In genomic region chr2:169008333-169008732, GRCm38 (mm10) we compare ENCODE assay signal across 12 mouse cellular contexts. TPM values are rescaled to one million over a fixed set of nuclear protein-coding genes. Genes with fewer than 3 reads are reported as not detected.
A peak's percentile ranks its signal among the peaks of the same experiment; 100 is the strongest.
DNase-seq lines count a peak whose midpoint lies in the region; ATAC-seq and TF ChIP-seq lines count a peak whose summit lies in the region.
"Had no signal": no experiment of that assay in that cellular context is flagged by ENCODE, and none has a peak within 500 bp of the region (broad histone marks: within the 10 kb centered on the region; RNA-seq: fewer than 3 reads in every experiment).

No protein-coding gene starts in this region.

- H3K9me3 ChIP-seq in hindbrain, embryonic 13.5 days, result no peaks in the 10 kb centered on the region
- no peaks in the 10 kb centered on the region for H3K9me3 ChIP-seq in hindbrain, postnatal 0 days (ENCODE audit: low read length)
- H3K9me3 ChIP-seq in lung, embryonic 16.5 days (ENCODE audit: control insufficient read depth, low read length), result no peaks in the 10 kb centered on the region
- H3K9me3 ChIP-seq in embryonic facial prominence, embryonic 14.5 days (ENCODE audit: control insufficient read depth, low read length), result no peaks in the 10 kb centered on the region
- no peaks in the 10 kb centered on the region for H3K9me3 ChIP-seq in limb, embryonic 15.5 days

- no peaks in the 10 kb centered on the region for H3K36me3 ChIP-seq in hindbrain, embryonic 13.5 days
- no peaks in the 10 kb centered on the region for H3K36me3 ChIP-seq in hindbrain, postnatal 0 days (ENCODE audit: insufficient read depth, low read length)
- no peaks in the 10 kb centered on the region for H3K36me3 ChIP-seq in lung, embryonic 16.5 days (ENCODE audit: control insufficient read depth, insufficient read depth, low read length)
- H3K36me3 ChIP-seq in embryonic facial prominence, embryonic 14.5 days (ENCODE audit: control insufficient read depth, insufficient read depth, low read length), result no peaks in the 10 kb centered on the region
- no peaks in the 10 kb centered on the region for H3K36me3 ChIP-seq in limb, embryonic 15.5 days

- peaks cover 29% of the 10 kb centered on the region for H3K4me1 ChIP-seq in hindbrain, embryonic 13.5 days (replicated peaks)
- no peaks in the 10 kb centered on the region for H3K4me1 ChIP-seq in hindbrain, postnatal 0 days (ENCODE audit: insufficient read depth, low read length)
- no peaks in the 10 kb centered on the region for H3K4me1 ChIP-seq in lung, embryonic 16.5 days (replicated peaks; ENCODE audit: control insufficient read depth, insufficient read depth, low read length)
- H3K4me1 ChIP-seq in embryonic facial prominence, embryonic 14.5 days (ENCODE audit: control insufficient read depth, insufficient read depth, low read length), result no peaks in the 10 kb centered on the region
- H3K4me1 ChIP-seq in limb, embryonic 15.5 days, result peaks cover 10% of the 10 kb centered on the region

- H3K4me2 ChIP-seq in hindbrain, embryonic 13.5 days, result peak overlapping the region; percentile 14; the same call in 1 of the 2 replicates
- H3K4me2 ChIP-seq in hindbrain, postnatal 0 days (ENCODE audit: low read depth, low read length), result no peak overlapping the region
- peak overlapping the region; percentile 26 for H3K4me2 ChIP-seq in lung, embryonic 16.5 days (ENCODE audit: low read depth, low read length)
- peak overlapping the region; percentile 33 for H3K4me2 ChIP-seq in embryonic facial prominence, embryonic 14.5 days (ENCODE audit: low read depth, low read length)
- H3K4me2 ChIP-seq in limb, embryonic 15.5 days, result peak overlapping the region; percentile 40

- 48% methylated on average over 9 of the region's 9 CpGs for WGBS in hindbrain, embryonic 13.5 days
- 66% methylated on average over 9 of the region's 9 CpGs for WGBS in hindbrain, postnatal 0 days
- WGBS in lung, embryonic 16.5 days, result 31% methylated on average over 9 of the region's 9 CpGs
- 40% methylated on average over 9 of the region's 9 CpGs for WGBS in embryonic facial prominence, embryonic 14.5 days
- 19% methylated on average over 9 of the region's 9 CpGs for WGBS in limb, embryonic 15.5 days

- H3K27me3 ChIP-seq in hindbrain, embryonic 13.5 days, result no peaks in the 10 kb centered on the region
- no peaks in the 10 kb centered on the region for H3K27me3 ChIP-seq in hindbrain, postnatal 0 days (ENCODE audit: insufficient read depth, low read length)
- no peaks in the 10 kb centered on the region for H3K27me3 ChIP-seq in lung, embryonic 16.5 days (ENCODE audit: control insufficient read depth, insufficient read depth, low read depth, low read length)
- H3K27me3 ChIP-seq in embryonic facial prominence, embryonic 14.5 days (replicated peaks; ENCODE audit: control insufficient read depth, insufficient read depth, low read length), result no peaks in the 10 kb centered on the region
- H3K27me3 ChIP-seq in limb, embryonic 15.5 days, result no peaks in the 10 kb centered on the region; the same call in 1 of the 2 replicates

- H3K4me3 ChIP-seq in hindbrain, embryonic 13.5 days, result no peak overlapping the region
- no peak overlapping the region for H3K4me3 ChIP-seq in hindbrain, postnatal 0 days (ENCODE audit: low read length)
- no peak overlapping the region for H3K4me3 ChIP-seq in lung, embryonic 16.5 days (ENCODE audit: low read length)
- no peak overlapping the region for H3K4me3 ChIP-seq in embryonic facial prominence, embryonic 14.5 days (ENCODE audit: low read depth, low read length)
- peak overlapping the region; percentile 23 for H3K4me3 ChIP-seq in limb, embryonic 15.5 days

- peak overlapping the region; percentile 66 for H3K27ac ChIP-seq in hindbrain, embryonic 13.5 days
- H3K27ac ChIP-seq in hindbrain, postnatal 0 days, result no peak overlapping the region
- peak overlapping the region; percentile 69 for H3K27ac ChIP-seq in lung, embryonic 16.5 days (ENCODE audit: low read length)
- no peak overlapping the region for H3K27ac ChIP-seq in embryonic facial prominence, embryonic 14.5 days (replicated peaks; ENCODE audit: low read depth, low read length)
- H3K27ac ChIP-seq in limb, embryonic 15.5 days, result peak overlapping the region; percentile 3; the same call in 1 of the 2 replicates
- H3K27ac ChIP-seq: macrophage had no signal

- no peak overlapping the region for H3K9ac ChIP-seq in hindbrain, embryonic 13.5 days
- H3K9ac ChIP-seq in hindbrain, postnatal 0 days (replicated peaks; ENCODE audit: low read length), result no peak overlapping the region
- H3K9ac ChIP-seq in lung, embryonic 16.5 days (ENCODE audit: low read length), result no peak overlapping the region
- H3K9ac ChIP-seq in embryonic facial prominence, embryonic 14.5 days (ENCODE audit: low read depth, low read length), result no peak overlapping the region
- H3K9ac ChIP-seq in limb, embryonic 15.5 days, result no peak overlapping the region

- TF ChIP-seq CTCF in hindbrain, postnatal 0 days (IDR thresholded peaks at IDR 0.05; ENCODE audit: low read depth), result no peak

- peak; percentile 26; the same call in 1 of the 2 replicates for ATAC-seq in hindbrain, embryonic 13.5 days (ENCODE audit: low FRiP score)
- ATAC-seq in hindbrain, postnatal 0 days, result no peak
- ATAC-seq in lung, embryonic 16.5 days (ENCODE audit: low read depth), result peak; percentile 59
- no peak for ATAC-seq in embryonic facial prominence, embryonic 14.5 days (ENCODE audit: low read depth)
- ATAC-seq in limb, embryonic 15.5 days (ENCODE audit: insufficient number of reproducible peaks, low FRiP score, low TSS enrichment, low read depth), result no peak

- no peak for DNase-seq in hindbrain, postnatal 0 days (ENCODE audit: low spot score)
- no peak for DNase-seq in lung, postnatal 4 days
- peak; percentile 30 for DNase-seq in embryonic facial prominence, embryonic 14.5 days (ENCODE audit: low spot score)
- DNase-seq in thymus, postnatal 25 days, result no peak
- no peak for DNase-seq in embryo, embryonic 10.5 days (ENCODE audit: low spot score)
- DNase-seq: adrenal gland, postnatal 25 days; cerebellum, adult 11-12 months; layer of hippocampus, postnatal 36 days had no signal

RNA-seq across cellular contexts. Expression of gene Zfp64, which starts 52.9 kb away (rescaled TPM):
- polyA plus RNA-seq in hindbrain, embryonic 13.5 days (2015; fragmentation: Nextera tagmentation; extraction: Ambion mirVana), result 28.7 and 30.2 TPM in 2 replicates
- total RNA-seq in hindbrain, postnatal 0 days (2014; rRNA removed), result 32.1 and 44.3 TPM in 2 replicates
- polyA plus RNA-seq in hindbrain, postnatal 0 days (2015; fragmentation: Nextera tagmentation; extraction: Ambion mirVana), result 24.9 and 27.5 TPM in 2 replicates
- 29.8 and 31.7 TPM in 2 replicates for polyA plus RNA-seq in lung, embryonic 16.5 days (2015; fragmentation: Nextera tagmentation; extraction: Ambion mirVana)
- polyA plus RNA-seq in embryonic facial prominence, embryonic 14.5 days (2014; fragmentation: Nextera tagmentation; extraction: Ambion mirVana), result 39.0 and 41.9 TPM in 2 replicates
- 45.9 and 48.6 TPM in 2 replicates for polyA plus RNA-seq in limb, embryonic 15.5 days (2015; fragmentation: Nextera tagmentation; extraction: Ambion mirVana)

Comparison
In these comparisons a context has a peak if more than half of its experiments do, and no peak if none do; other contexts are left out.
1. ATAC-seq: peak in hindbrain, embryonic 13.5 days (single experiment) and lung, embryonic 16.5 days (single experiment); none in hindbrain, postnatal 0 days (single experiment), embryonic facial prominence, embryonic 14.5 days (single experiment) and limb, embryonic 15.5 days (single experiment).
2. H3K27ac ChIP-seq: peak in hindbrain, embryonic 13.5 days (single experiment), lung, embryonic 16.5 days (single experiment) and limb, embryonic 15.5 days (single experiment); none in hindbrain, postnatal 0 days (single experiment) and embryonic facial prominence, embryonic 14.5 days (single experiment).